Mouse (Mus musculus) midbrain, postnatal 0 days (tissue): ENCODE results near the gene Rnf123. TPM values are rescaled to one million over a fixed set of nuclear protein-coding genes. Genes with fewer than 3 reads are reported as not detected.
"Not testable (repeated sequence)": the region's sequence is repeated elsewhere in the genome, so short reads cannot be mapped to it uniquely, and the experiment has no call there.

Experiments used
- ATAC-seq: fragments of 200-750 bp; cut with Nextera tagmentation; 2 replicates; pipeline ENCODE4 v1.8.0; 2017; ENCODE audit warnings: moderate number of reproducible peaks, mild to moderate bottlenecking, moderate TSS enrichment, moderate library complexity; ENCODE audit not compliant: low FRiP score
- DNase-seq: peaks from one replicate; pipeline ENCODE4 v3.0.0-alpha.2; 2015; ENCODE audit warnings: low spot score
- H3K27ac ChIP-seq: fragments of 300-500 bp; sonication (generic); 2 replicates; pipeline ENCODE4 v1.5.1; 2014; ENCODE audit warnings: low read depth, mild to moderate bottlenecking, low read length, mixed read lengths
- H3K27me3 ChIP-seq: fragments of 300-500 bp; sonication (generic); 2 replicates; pipeline ENCODE4 v1.6.1; 2014; ENCODE audit warnings: low read length, control low read depth, mixed read lengths; ENCODE audit not compliant: insufficient read depth
- H3K36me3 ChIP-seq: fragments of 300-500 bp; sonication (generic); 2 replicates; pipeline ENCODE4 v1.6.1; 2014; ENCODE audit warnings: low read length, control low read depth, mixed read lengths; ENCODE audit not compliant: insufficient read depth
- H3K4me1 ChIP-seq: fragments of 300-500 bp; sonication (generic); 2 replicates; pipeline ENCODE4 v1.6.1; 2014; ENCODE audit warnings: mild to moderate bottlenecking, control low read depth, antibody characterized with exemption, low read length, mixed read lengths; ENCODE audit not compliant: insufficient read depth
- H3K4me2 ChIP-seq: fragments of 300-500 bp; sonication (generic); 2 replicates; pipeline ENCODE4 v1.6.1; 2014; ENCODE audit warnings: low read depth, mild to moderate bottlenecking, low read length, mixed read lengths; ENCODE audit not compliant: poor library complexity, severe bottlenecking
- H3K4me3 ChIP-seq: fragments of 300-500 bp; sonication (generic); 2 replicates; pipeline ENCODE4 v1.5.1; 2014; ENCODE audit warnings: low read depth, mild to moderate bottlenecking, low read length, moderate library complexity
- H3K9ac ChIP-seq: fragments of 300-500 bp; sonication (generic); replicated peaks from 2 replicates; pipeline ENCODE4 v1.6.1; 2014; ENCODE audit warnings: mild to moderate bottlenecking, low read length, moderate library complexity, mixed read lengths; ENCODE audit not compliant: poor library complexity, severe bottlenecking
- H3K9me3 ChIP-seq: fragments of 300-500 bp; sonication (generic); 2 replicates; pipeline ENCODE4 v1.6.1; 2016; ENCODE audit warnings: low read length, control low read depth
- CTCF ChIP-seq: IDR thresholded peaks from 2 replicates; pipeline ENCODE4 v1.5.1; 2016; ENCODE audit warnings: antibody characterized with exemption, mild to moderate bottlenecking
- WGBS: fragments of 180-500 bp; shearing (Covaris S2); extraction: QIAGEN DNeasy Blood & Tissue Kit; methylation state at CpG from one replicate; pipeline ENCODE4 v1.1.7; 2014; 5-methylcytosine and 5-hydroxymethylcytosine counted together
- polyA plus RNA-seq: library from polyadenylated mRNA; unstranded; fragments of >200 nt; fragmentation: Nextera tagmentation; extraction: Ambion mirVana; gene quantifications from 2 replicates; pipeline ENCODE4 v1.2.1, GENCODE M21; 2015
- total RNA-seq: library from RNA; depleted of rRNA; stranded (reverse); fragments of >200 nt; gene quantifications from 2 replicates; pipeline ENCODE4 v1.2.3, GENCODE M21; 2014

Rnf123 gene
- total and polyA plus RNA-seq, 2 experiments from 2014 or later: 44.1 to 46.3 TPM

DNA sequence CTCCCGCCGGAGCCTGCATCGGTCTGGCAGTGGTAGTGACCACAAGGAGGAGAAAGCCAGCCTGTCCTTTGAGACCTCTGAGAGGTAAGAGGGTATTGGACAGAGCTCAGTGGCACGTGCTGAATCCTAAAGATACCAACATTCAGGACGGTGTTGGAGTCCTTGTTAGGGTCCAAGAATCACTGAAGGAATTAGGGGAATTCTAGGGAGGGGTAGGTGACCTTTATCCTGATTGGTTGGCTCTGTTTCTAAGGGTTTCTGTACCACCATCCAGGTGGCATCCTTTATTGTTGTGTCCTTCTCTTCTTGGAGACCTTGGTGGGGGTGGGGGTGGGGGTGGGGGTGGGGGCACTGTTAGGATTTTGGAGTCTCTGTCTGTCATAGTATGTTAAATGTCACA is 51.0 kb downstream of the Rnf123 start:
- DNase-seq (no peak), ATAC-seq (no peak)
- H3K4me3 ChIP-seq: no peak overlapping the region
- H3K4me1 ChIP-seq: no peaks in the 10 kb centered on the region
- no peaks in the 10 kb centered on the region for H3K9me3 ChIP-seq
- no peak overlapping the region for H3K4me2 ChIP-seq
- no peak overlapping the region for H3K9ac ChIP-seq
- H3K36me3 ChIP-seq: peaks cover 29% of the 10 kb centered on the region
- TF ChIP-seq CTCF: no peak
- H3K27ac ChIP-seq: no peak overlapping the region
- WGBS: 91% methylated on average over 5 of the region's 5 CpGs
- H3K27me3 ChIP-seq: no peaks in the 10 kb centered on the region

DNA sequence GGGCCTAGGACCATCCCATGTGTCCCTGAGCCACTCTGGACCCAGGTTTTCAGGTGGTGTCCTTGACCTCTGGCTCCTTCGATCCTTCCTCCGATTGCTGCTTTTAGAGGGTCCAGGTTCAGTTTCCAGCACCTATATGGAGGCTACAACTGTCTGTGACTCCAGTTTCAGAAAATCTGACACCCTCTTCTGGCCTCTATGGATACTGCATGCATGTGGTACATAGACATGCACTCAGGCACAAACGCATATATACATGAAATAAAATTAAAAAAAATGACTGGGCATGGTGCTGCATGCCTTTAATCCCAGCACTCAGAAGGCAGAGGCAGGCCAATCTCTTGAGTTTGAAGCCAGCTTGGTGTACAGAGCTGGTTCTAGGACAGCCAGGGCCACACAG is 55.3 kb downstream of the Rnf123 start:
- TF ChIP-seq CTCF: 0 out of 2 replicates have a peak, but pooled peaks have one; percentile 8
- ATAC-seq (no peak), DNase-seq (no peak)
- Histone ChIP-seq H3K9ac (no peak overlapping the region), H3K4me3 (no peak overlapping the region), H3K27ac (no peak overlapping the region), H3K4me1 (no peaks in the 10 kb centered on the region), H3K27me3 (no peaks in the 10 kb centered on the region), H3K36me3 (peaks cover 21% of the 10 kb centered on the region), H3K4me2 (no peak overlapping the region), H3K9me3 (no peaks in the 10 kb centered on the region)
- WGBS: 99% methylated on average over 3 of the region's 3 CpGs

DNA sequence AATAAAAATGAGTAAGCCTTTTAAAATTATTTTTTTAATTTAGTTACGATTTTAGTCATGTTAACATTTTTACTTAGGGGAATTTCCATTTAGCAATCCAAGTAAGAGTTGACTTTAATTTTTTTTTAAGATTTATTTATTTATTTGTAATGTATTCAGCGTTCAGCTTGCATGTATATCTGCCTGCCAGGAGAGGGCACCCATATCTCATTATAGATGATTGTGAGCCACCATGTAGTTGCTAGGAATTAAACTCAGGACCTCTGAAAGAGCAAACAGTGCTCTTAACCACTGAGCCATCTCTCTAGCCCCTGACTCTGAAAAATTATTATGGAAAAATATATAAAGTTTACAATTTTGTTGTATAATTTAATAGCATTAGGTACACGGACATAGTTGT is 56.6 kb downstream of the Rnf123 start:
- no peak for ATAC-seq
- H3K27ac ChIP-seq: no peak overlapping the region
- H3K4me1 ChIP-seq: no peaks in the 10 kb centered on the region
- no peaks in the 10 kb centered on the region for H3K9me3 ChIP-seq
- no peak overlapping the region for H3K4me2 ChIP-seq
- H3K4me3 ChIP-seq: no peak overlapping the region
- no peaks in the 10 kb centered on the region for H3K27me3 ChIP-seq
- peak; percentile 49 for TF ChIP-seq CTCF
- H3K9ac ChIP-seq: no peak overlapping the region
- H3K36me3 ChIP-seq: peaks cover 16% of the 10 kb centered on the region
- WGBS: 92% methylated on average over 3 of the region's 3 CpGs
- no peak for DNase-seq

DNA sequence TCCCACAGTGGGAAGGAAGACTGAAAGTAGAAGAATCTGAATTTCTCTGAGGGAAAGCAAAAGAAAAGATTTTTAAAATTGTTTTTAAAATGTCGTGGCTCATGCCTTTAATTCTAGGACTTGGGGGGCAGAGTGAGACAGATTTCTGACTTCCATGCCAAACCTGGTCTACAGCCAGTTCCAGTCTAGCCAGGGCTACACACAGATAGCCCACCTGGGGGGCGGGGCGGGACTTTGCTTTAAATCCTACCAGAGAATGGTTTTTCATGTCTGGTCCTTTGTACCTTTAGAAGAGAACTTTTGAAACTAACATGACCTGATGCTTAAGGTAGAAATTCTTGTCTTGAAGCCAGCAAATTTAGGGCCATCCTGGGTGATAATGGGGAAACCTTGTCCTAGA is 59.9 kb downstream of the Rnf123 start:
- ATAC-seq (no peak), DNase-seq (no peak)
- Histone ChIP-seq H3K9ac (no peak overlapping the region), H3K4me1 (no peaks in the 10 kb centered on the region), H3K27me3 (no peaks in the 10 kb centered on the region), H3K36me3 (peaks cover 16% of the 10 kb centered on the region), H3K9me3 (no peaks in the 10 kb centered on the region), H3K4me2 (no peak overlapping the region), H3K27ac (no peak overlapping the region), H3K4me3 (no peak overlapping the region)
- TF ChIP-seq CTCF: no peak
- WGBS: 91% methylated on average over 3 of the region's 3 CpGs

DNA sequence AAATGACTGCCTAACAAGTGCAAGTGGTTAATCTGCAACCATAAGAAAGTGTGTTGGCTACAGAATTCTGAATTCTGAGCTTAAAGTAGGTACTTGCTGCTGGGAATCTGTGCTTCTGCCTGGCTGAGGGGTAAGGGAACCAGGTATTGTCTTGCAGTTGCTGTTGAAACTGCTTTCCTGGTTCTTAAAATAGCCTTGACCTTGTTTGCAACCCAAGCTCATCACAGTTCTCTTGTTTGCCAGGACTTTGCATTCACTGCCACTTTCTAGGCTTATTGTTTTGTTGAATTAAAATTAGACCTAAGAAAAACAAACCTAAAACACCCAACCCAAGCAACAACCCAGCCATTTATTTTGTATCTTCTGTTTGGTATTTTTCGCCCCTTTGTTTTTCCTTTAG is 62.4 kb downstream of the Rnf123 start:
- ATAC-seq (no peak), DNase-seq (no peak)
- H3K4me2 ChIP-seq: no peak overlapping the region
- no peaks in the 10 kb centered on the region for H3K4me1 ChIP-seq
- no peak for TF ChIP-seq CTCF
- H3K27me3 ChIP-seq: no peaks in the 10 kb centered on the region
- H3K36me3 ChIP-seq: peaks cover 3% of the 10 kb centered on the region
- no peak overlapping the region for H3K4me3 ChIP-seq
- H3K27ac ChIP-seq: no peak overlapping the region
- H3K9me3 ChIP-seq: no peaks in the 10 kb centered on the region
- H3K9ac ChIP-seq: no peak overlapping the region
- 100% methylated on average over 1 of the region's 1 CpGs for WGBS

DNA sequence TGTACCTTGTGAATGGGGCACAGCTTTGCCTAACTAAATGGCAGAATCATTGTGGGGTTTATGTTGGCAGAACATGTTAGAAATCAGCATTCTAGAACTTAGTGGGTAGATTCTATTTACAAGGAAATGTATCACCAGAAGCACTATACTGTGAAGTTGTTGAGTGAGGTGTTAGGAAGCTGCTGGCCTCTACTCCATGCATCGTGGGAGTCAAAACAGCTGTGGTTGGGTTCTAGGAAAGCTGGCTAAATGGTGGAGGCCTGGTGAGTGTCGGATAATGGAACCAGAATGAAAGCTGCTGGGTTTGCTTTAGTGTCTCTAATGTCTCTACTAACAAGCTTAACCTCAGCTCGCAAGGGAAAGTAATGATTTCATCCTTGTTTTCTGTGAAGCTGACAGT is 66.0 kb downstream of the Rnf123 start:
- Histone ChIP-seq H3K4me1 (no peaks in the 10 kb centered on the region), H3K9ac (no peak overlapping the region), H3K9me3 (no peaks in the 10 kb centered on the region), H3K27ac (no peak overlapping the region), H3K36me3 (peaks cover 3% of the 10 kb centered on the region; the same call in 1 of the 2 replicates), H3K4me2 (no peak overlapping the region), H3K4me3 (no peak overlapping the region), H3K27me3 (no peaks in the 10 kb centered on the region)
- 77% methylated on average over 3 of the region's 3 CpGs for WGBS
- ATAC-seq: no peak
- no peak for TF ChIP-seq CTCF
- DNase-seq: no peak

DNA sequence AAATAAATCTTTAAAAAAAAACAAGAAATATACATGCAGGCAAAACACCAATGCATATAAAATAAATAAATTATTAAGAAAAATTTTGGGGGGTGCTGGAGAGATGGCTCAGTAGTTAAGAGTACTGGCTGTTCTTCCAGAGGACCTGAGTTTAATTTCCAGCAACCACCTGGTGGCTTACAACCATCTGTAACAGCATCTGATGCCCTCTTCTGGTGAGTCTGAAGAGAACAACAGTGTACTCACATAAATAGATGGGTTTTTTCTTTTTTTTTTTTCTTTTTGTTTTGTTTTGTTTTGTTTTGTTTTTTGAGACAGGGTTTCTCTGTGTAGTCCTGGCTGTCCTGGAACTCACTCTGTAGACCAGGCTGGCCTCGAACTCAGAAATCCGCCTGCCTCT is 69.6 kb downstream of the Rnf123 start:
- peak; percentile 35 for TF ChIP-seq CTCF
- DNase-seq, H3K27ac ChIP-seq, H3K27me3 ChIP-seq, H3K9me3 ChIP-seq, H3K4me3 ChIP-seq, H3K36me3 ChIP-seq, H3K4me2 ChIP-seq, H3K4me1 ChIP-seq, H3K9ac ChIP-seq, ATAC-seq: not testable (repeated sequence)
- WGBS: 100% methylated on average over 2 of the region's 2 CpGs
